Mouse (Mus musculus): ENCODE measurements around the gene Prmt3. TPM values are rescaled to one million over a fixed set of nuclear protein-coding genes. Genes with fewer than 3 reads are reported as not detected.

The Prmt3 gene
- polyA plus RNA-seq, 1 experiment from 2014 or later: 16.2 TPM

DNA sequence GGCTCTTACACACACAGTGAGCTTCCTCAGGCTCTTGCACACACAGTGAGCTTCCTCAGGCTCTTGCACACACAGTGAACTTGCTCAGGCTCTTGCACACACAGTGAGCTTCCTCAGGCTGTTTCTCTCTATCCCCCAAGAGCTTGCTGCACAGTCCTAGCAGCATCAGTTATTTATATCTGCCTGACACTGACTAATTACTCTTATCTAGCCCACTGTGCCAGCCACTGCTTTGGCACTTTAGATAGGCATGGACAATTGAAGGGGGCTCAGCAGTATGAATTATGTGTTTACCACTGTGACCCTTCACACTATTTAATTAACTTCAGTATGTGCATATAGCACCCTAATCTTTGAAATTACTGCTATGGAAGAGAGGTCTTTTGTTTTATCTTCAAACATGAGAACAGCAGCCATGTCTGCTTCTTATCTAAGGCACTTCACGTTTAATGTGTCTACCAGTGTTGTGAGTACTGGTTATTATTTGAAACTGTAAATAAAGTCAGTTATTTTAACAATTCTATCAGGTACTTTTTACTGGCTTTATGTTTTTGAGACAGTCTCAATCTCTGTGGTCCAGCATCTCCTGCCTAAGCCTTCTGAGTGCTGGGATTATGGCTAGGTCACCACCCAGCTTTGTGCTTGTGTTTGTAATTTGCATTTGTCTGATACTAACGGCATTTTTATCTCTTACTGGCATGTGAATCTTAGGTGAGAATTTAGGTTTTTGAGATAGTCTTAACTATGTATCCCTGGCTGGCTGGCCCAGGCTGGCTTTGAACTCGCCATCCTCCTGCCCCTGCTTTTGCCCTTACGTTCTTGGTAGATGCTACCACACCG is 75.4 kb downstream of the Prmt3 start:
- Histone ChIP-seq H3K4me3 (ENCODE audit: low read depth, low read length) (no peak overlapping the region), H3K27me3 (ENCODE audit: insufficient read depth, low read length) (no peaks in the 10 kb centered on the region), H3K27ac (ENCODE audit: low read depth) (no peak overlapping the region), H3K36me3 (replicated peaks; ENCODE audit: insufficient read depth, low read length) (peaks cover 26% of the 10 kb centered on the region; the same call in 1 of the 2 replicates), H3K4me1 (ENCODE audit: insufficient read depth) (no peaks in the 10 kb centered on the region), H3K4me2 (ENCODE audit: low read depth, low read length) (no peak overlapping the region), H3K9ac (replicated peaks) (no peak overlapping the region), H3K9me3 (ENCODE audit: low read length) (no peaks in the 10 kb centered on the region)
- DNase-seq (no peak), ATAC-seq (0 out of 2 replicates have a peak, but pooled peaks have one; percentile 29)
- 59% methylated on average over 5 of the region's 5 CpGs for WGBS (ENCODE audit: insufficient replicate concordance)
- TF ChIP-seq CTCF (IDR thresholded peaks at IDR 0.05; ENCODE audit: low read depth) (no peak), EP300 (IDR thresholded peaks at IDR 0.05; ENCODE audit: low read depth) (peak; percentile 78)

- no peak overlapping the region for H3K27ac ChIP-seq (ENCODE audit: low read depth)
- 69% methylated on average over 5 of the region's 5 CpGs for WGBS (ENCODE audit: insufficient replicate concordance)
- H3K4me2 ChIP-seq (ENCODE audit: low read depth, low read length): no peak overlapping the region
- no peak overlapping the region for H3K9ac ChIP-seq (replicated peaks)
- H3K9me3 ChIP-seq (ENCODE audit: low read length): no peaks in the 10 kb centered on the region
- TF ChIP-seq CTCF (IDR thresholded peaks at IDR 0.05; ENCODE audit: low read depth): no peak
- no peak for TF ChIP-seq EP300 (IDR thresholded peaks at IDR 0.05; ENCODE audit: low read depth)
- H3K4me3 ChIP-seq (ENCODE audit: low read depth, low read length): no peak overlapping the region
- H3K4me1 ChIP-seq (ENCODE audit: insufficient read depth): no peaks in the 10 kb centered on the region
- H3K27me3 ChIP-seq (ENCODE audit: insufficient read depth, low read length): no peaks in the 10 kb centered on the region
- 0 out of 2 replicates have a peak, but pooled peaks cover 22% of the 10 kb centered on the region for H3K36me3 ChIP-seq (replicated peaks; ENCODE audit: insufficient read depth, low read length)
- ATAC-seq (no peak), DNase-seq (no peak)
Measured at GRCm38 (mm10) chr7:49857347-49857746, 79.2 kb downstream of the Prmt3 start.

GRCm38 (mm10) chr7:49858257-49858656 is 80.1 kb downstream of the Prmt3 start:
- TF ChIP-seq CTCF (IDR thresholded peaks at IDR 0.05; ENCODE audit: low read depth) (no peak), EP300 (IDR thresholded peaks at IDR 0.05; ENCODE audit: low read depth) (no peak)
- 68% methylated on average over 3 of the region's 3 CpGs for WGBS (ENCODE audit: insufficient replicate concordance)
- Histone ChIP-seq H3K4me2 (ENCODE audit: low read depth, low read length) (no peak overlapping the region), H3K4me1 (ENCODE audit: insufficient read depth) (no peaks in the 10 kb centered on the region), H3K36me3 (replicated peaks; ENCODE audit: insufficient read depth, low read length) (0 out of 2 replicates have a peak, but pooled peaks cover 22% of the 10 kb centered on the region), H3K4me3 (ENCODE audit: low read depth, low read length) (no peak overlapping the region), H3K27me3 (ENCODE audit: insufficient read depth, low read length) (no peaks in the 10 kb centered on the region), H3K9me3 (ENCODE audit: low read length) (no peaks in the 10 kb centered on the region), H3K27ac (ENCODE audit: low read depth) (no peak overlapping the region), H3K9ac (replicated peaks) (no peak overlapping the region)
- DNase-seq (no peak), ATAC-seq (no peak)

DNA sequence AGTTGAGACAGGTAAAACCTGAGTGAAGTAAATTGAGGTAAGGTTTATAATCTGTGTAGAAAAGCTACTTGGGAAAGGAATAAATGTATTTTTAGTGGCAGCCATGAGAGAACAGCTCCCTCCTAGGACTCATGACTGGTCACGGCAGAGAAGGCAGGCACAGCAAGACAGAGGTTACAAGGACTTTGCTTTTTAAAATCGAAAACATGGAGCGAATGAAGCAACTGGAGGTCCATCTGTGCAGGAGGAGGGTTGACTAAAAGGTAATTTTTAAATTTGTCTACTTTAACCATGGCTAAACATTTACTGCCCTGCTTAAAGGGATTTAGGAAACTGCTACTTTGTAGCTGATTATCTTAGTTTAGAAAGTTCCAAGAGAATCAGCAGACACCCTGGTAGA is 81.7 kb downstream of the Prmt3 start:
- H3K27ac ChIP-seq (ENCODE audit: low read depth): no peak overlapping the region
- no peak overlapping the region for H3K4me3 ChIP-seq (ENCODE audit: low read depth, low read length)
- no peak for ATAC-seq
- H3K27me3 ChIP-seq (ENCODE audit: insufficient read depth, low read length): no peaks in the 10 kb centered on the region
- no peak overlapping the region for H3K4me2 ChIP-seq (ENCODE audit: low read depth, low read length)
- WGBS (ENCODE audit: insufficient replicate concordance): 89% methylated on average over 3 of the region's 3 CpGs
- no peaks in the 10 kb centered on the region for H3K4me1 ChIP-seq (ENCODE audit: insufficient read depth)
- H3K9ac ChIP-seq (replicated peaks): no peak overlapping the region
- H3K36me3 ChIP-seq (replicated peaks; ENCODE audit: insufficient read depth, low read length): 0 out of 2 replicates have a peak, but pooled peaks cover 22% of the 10 kb centered on the region
- no peak for TF ChIP-seq EP300 (IDR thresholded peaks at IDR 0.05; ENCODE audit: low read depth)
- H3K9me3 ChIP-seq (ENCODE audit: low read length): no peaks in the 10 kb centered on the region
- DNase-seq: no peak

GRCm38 (mm10) chr7:49861196-49861595 is 83.0 kb downstream of the Prmt3 start:
- no peaks in the 10 kb centered on the region for H3K9me3 ChIP-seq (ENCODE audit: low read length)
- TF ChIP-seq EP300 (IDR thresholded peaks at IDR 0.05; ENCODE audit: low read depth) (no peak), CTCF (IDR thresholded peaks at IDR 0.05; ENCODE audit: low read depth) (no peak)
- WGBS (ENCODE audit: insufficient replicate concordance): 84% methylated on average over 2 of the region's 2 CpGs
- no peak overlapping the region for H3K9ac ChIP-seq (replicated peaks)
- H3K4me2 ChIP-seq (ENCODE audit: low read depth, low read length): no peak overlapping the region
- H3K4me3 ChIP-seq (ENCODE audit: low read depth, low read length): no peak overlapping the region
- no peak for ATAC-seq
- H3K4me1 ChIP-seq (ENCODE audit: insufficient read depth): no peaks in the 10 kb centered on the region
- H3K27me3 ChIP-seq (ENCODE audit: insufficient read depth, low read length): no peaks in the 10 kb centered on the region
- H3K36me3 ChIP-seq (replicated peaks; ENCODE audit: insufficient read depth, low read length): 0 out of 2 replicates have a peak, but pooled peaks cover 16% of the 10 kb centered on the region
- H3K27ac ChIP-seq (ENCODE audit: low read depth): no peak overlapping the region
- no peak for DNase-seq

DNA sequence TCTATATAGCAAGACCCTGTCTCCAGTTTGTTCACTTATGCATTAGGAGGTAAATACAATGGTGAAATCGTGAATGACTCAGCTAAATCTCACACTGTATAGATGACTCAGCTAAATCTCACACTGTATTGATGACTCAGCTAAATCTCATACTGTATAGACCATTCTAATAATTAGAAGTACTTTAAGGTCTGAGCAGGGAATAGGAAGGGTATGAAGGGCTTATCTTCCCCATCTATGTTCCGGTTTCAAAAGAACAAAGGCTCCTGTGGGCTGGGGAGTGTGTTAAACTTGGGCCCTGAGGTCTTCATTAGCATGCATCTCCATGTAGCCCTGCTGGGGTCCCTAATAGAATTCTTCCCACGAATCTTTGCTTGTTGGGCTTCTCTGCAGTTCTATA is 85.6 kb downstream of the Prmt3 start:
- no peak for ATAC-seq
- TF ChIP-seq EP300 (IDR thresholded peaks at IDR 0.05; ENCODE audit: low read depth) (no peak), CTCF (IDR thresholded peaks at IDR 0.05; ENCODE audit: low read depth) (no peak)
- WGBS (ENCODE audit: insufficient replicate concordance): 69% methylated on average over 3 of the region's 3 CpGs

More for the DNA sequence above, 85.6 kb downstream of the Prmt3 start:
- Histone ChIP-seq H3K4me2 (ENCODE audit: low read depth, low read length) (no peak overlapping the region), H3K4me1 (ENCODE audit: insufficient read depth) (no peaks in the 10 kb centered on the region), H3K27ac (ENCODE audit: low read depth) (no peak overlapping the region), H3K27me3 (ENCODE audit: insufficient read depth, low read length) (no peaks in the 10 kb centered on the region), H3K9me3 (ENCODE audit: low read length) (no peaks in the 10 kb centered on the region), H3K9ac (replicated peaks) (no peak overlapping the region), H3K36me3 (replicated peaks; ENCODE audit: insufficient read depth, low read length) (0 out of 2 replicates have a peak, but pooled peaks cover 7% of the 10 kb centered on the region), H3K4me3 (ENCODE audit: low read depth, low read length) (no peak overlapping the region)
- DNase-seq: no peak
